Mouse (Mus musculus) kidney, postnatal 14 days (tissue): ENCODE data around the gene Cs.
"Not testable (repeated sequence)": the region's sequence is repeated elsewhere in the genome, so short reads cannot be mapped to it uniquely, and the experiment has no call there.

Experiments used
- DNase-seq: peaks from one replicate; pipeline ENCODE4 v3.0.0; 2022; ENCODE audit warnings: mixed read lengths

Gene Cs

DNA sequence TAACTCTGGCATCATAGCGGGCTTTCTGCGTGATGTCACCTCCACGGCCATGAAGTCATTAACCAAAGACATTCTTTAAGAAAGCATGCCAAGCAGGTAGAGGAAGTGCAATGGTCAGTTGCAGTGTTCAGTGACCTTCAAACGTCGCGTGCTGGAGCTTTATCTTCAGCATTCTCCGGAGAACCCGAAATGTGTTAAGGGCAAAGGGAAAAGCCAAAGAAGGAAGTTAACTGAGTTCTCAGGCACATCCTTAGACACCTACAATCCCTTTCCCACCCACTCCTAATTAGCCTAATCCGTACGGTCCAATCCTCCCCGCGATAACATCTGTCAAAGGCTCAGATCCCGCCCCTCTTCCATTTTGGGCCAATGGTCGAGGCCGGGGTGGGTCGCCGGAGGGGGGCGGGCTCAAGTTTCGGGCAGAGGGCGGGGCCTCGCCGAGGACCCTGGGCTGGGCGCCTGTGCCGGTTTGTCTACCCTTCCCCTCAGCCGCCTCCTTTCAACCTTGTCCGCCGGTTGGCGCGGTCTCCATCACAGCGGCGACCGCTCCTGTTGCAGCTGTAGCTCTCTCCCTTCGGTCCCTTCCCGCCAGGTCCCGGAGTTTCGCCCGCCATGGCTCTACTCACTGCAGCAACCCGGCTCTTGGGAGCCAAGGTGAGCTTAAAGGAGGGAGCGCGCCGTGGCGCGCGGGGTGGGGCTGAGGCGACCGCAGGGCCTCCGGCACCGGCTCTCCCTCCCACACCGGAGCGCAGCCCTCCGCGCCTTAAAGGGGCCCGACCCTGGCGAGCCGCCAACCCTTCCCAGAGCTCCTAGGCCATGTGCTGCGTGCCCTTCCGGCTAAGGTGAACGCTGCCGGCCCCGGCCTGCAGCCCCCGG lies at the start of gene Cs:
Cs (plus strand) TSS at position 429 of the 876 bp plus-strand sequence.
- DNase-seq, result peak; percentile 98

DNA sequence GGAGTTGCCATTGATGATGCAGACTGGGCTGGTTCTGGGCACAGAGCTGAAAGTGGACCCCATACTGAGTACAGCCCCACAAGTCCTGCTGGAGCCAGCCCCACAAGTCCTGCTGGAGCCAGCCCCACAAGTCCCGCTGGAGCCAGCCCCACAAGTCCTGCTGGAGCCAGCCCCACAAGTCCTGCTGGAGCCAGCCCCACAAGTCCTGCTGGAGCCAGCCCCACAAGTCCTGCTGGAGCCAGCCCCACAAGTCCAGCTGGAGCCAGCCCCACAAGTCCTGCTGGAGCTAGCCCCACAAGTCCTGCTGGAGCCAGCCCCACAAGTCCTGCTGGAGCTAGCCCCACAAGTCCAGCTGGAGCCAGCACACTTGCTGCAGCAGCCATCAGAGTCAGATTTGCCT lies 46.9 kb upstream of the Cs start:
- not testable (repeated sequence) for DNase-seq

DNA sequence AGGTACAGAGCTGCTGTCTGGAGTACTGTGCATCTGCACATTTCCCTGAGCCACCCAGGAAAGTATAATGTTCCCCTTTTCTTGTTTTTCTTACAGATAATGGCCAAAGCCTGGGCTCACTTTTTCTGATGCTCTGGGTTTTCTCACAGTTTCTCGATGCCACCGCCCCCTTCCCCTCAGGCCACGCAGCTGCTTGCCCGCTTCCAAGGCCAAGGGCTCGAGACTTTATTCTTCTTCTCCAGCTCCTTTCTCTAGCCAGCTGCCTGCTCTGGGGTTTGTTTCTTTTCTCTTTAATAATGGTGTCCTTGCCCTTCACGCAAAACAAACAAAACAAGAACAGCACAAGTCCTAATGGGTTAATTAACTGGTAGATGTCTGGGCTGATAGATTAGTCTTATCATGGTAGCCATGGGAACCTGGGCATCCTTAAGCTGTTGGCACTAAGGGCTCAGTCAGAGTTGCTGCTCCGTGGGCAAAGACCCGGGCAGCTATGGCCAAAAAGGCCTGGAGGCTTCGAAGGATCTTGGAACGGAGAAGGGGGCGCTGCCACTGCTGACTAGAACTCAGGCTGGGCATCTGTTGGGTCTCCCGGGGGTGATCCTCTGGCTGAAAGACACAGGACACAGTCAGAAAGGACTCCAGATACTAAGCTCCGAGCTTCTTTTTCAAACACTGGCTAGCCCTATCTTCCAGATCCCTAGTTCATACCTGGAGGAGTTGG lies 41.0 kb upstream of the Cs start:
- DNase-seq, result no peak

DNA sequence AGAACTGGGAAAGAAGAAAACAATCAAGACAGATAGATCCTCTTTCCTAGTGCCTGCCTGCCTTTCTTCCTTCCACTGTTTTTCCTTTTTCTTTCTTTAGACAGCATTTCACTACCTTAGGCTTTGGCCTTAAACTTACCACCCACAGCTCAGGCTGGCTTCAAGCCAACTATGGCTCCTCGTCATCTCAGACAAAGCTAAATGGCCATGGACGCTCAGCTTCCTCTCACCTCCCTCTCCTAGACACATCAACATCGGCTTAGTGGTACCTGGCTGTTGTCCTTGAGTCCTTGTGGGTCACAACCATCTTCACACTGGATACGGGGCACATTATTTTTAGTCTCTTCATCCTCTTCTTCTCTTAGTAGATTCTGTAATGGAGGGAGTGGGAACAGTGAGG lies 40.3 kb upstream of the Cs start:
- no peak for DNase-seq

DNA sequence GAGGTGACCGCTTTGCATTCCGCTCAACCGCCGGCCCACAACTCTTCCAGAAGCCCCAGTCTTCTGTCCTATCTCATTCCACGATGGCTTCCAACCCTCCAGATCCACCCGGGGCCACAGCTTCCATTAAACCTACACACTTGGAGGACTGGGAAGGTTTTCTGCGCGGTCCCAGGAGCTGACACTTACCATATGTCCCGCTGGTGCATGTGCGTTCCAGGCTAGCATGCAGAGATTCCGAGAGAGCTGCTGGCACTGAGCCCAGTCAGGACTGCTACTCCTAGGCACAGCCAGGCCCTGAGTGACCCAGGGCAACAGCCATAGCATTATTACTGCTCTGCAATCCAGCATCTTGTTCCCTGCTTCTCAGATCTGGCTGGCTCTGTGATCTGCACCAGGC lies 39.9 kb upstream of the Cs start:
- peak; percentile 24 for DNase-seq

DNA sequence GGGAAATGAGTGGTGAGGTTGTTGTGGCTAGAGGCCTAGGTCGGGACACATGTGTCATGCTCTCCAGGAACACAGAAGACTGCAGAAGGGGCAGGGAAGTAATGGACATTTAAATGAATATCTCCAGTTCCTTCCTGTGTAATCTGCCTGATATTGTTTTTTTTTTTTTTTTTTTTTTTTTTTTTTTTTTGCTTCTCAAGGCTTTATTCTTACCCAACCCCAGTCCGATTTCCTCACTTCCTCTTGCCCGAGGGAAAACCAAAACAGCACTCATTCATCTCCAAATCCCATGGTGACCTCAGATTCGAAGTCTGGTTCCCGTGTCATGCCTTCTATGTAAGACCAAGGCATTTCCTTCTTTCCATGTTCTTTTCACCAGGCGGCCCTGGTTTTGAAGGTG lies 39.3 kb upstream of the Cs start:
- no peak for DNase-seq

DNA sequence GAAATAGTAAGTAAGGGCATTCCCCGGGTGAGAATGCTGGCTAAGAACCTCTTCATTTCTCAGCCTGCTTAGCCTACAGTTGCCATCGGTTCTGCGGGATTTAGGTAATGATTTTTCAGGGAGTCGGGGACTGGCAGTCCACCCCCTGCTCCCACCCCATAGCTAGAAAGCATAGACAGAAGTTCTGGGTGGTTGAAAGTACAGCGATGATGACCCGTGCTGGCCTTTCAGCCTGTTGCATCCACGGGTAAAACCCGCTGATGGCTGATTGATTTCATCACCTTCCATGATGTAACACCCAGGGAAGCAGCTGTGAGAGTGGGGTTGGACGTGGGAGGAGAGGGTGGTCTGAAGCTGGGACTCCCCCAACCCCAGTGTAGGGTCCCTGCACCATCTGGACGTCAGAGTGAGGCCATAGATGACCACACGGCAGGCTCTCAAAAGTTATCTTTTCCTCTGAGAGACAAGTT lies 38.8 kb upstream of the Cs start, which contains the start of gene Il23a:
Il23a (minus strand) TSS at position 51 of the 470 bp plus-strand sequence.
- DNase-seq, result no peak

DNA sequence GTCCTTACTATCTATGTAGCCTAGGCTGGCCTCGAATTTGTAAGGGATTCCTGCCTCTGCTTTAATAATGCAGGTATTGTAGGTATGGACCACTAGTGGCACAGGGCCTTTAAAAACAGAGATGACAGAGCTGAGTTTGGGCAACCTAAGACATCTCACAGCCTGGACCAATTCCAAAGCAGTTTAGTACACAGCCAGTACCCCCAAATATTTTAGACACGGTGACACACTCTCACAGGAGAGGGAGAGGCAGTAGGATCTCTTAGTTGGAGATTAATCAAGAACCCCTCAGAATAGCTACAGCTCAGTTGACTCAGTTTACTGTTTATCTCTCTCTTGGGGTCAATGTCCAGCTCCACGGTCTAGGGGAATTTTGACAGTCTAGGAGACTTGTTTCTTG lies 35.2 kb upstream of the Cs start:
- no peak for DNase-seq

DNA sequence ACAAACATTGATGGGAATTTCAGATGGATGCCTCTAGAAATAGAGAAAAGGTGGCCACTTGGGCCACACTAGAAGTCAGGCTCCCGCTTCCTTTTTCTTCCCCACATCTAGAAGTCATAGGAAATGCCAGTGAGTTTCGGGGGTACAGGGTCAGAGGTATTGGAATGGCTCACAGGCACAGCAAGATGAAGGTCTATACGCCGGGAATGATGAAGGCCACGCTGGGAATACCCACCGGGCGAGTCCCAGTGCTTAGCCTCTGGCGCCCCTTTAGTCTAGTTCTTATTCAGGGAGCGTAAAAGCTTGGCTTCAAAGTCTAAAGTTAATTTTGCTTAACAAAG lies 34.8 kb upstream of the Cs start:
- no peak for DNase-seq

DNA sequence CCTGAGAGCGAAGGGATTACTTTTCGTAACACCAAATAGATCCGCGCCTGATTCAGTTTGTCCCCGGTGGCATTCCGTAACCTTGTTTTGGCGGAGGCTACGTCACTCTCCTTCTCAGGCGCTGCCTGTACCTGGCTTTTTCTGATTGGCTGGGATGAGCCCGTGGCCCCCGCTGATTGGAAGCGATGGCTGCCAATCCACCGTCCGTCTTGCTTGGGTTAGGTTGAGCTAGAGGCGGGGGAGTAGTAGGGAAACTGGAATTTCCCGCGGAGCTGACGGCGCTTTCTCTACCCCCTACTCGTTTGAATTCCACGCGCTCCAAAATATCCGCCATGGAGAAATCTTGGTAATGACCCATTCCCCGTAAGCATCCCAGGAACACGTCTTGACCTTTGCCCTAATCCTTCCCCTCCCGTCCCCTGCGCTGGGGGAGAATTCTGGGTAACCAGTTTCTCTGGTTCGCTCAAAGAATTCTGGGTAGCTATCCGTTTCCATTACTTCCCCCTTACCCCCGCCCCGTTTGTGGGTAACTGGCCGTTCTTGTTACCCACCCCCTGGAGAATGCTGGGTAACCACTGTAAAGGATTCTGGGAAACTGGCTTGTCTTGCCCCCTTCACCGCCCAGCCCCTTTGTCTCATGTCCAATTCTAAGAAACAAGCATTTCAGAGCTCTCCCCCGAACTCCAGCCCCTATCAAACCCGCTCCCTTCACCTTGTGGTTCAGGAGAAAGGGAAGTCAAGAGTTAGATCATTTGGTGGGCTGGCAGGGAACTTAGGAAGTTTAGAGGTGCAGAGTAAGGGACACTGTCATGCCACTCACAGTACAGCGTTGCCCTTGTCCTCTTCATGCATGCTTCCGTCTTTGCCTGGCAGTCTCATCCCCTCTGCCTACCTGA lies 34.2 kb upstream of the Cs start, which contains the start of gene Pan2:
Pan2 (plus strand) TSS at position 210 of the 896 bp plus-strand sequence.
- DNase-seq, result peak; percentile 100

DNA sequence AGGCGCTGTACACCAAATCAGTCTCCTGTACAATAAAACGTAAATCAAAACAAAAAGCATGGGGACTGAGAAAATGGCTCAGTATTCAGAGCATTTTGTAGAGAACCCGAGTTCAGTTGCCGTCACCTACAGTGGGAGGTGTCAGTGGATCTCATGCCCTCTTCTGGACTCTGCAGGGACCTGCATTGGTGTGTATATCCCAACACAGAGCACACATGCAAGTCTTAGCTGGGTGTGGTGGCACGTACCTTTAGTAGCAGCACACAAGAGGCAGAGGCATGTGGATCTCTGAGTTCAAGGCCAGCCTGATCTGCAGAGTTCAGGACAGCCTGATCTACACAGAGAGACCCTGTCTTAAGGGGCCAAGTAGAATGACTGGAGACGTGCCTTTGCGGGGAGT lies 27.9 kb upstream of the Cs start:
- no peak for DNase-seq

DNA sequence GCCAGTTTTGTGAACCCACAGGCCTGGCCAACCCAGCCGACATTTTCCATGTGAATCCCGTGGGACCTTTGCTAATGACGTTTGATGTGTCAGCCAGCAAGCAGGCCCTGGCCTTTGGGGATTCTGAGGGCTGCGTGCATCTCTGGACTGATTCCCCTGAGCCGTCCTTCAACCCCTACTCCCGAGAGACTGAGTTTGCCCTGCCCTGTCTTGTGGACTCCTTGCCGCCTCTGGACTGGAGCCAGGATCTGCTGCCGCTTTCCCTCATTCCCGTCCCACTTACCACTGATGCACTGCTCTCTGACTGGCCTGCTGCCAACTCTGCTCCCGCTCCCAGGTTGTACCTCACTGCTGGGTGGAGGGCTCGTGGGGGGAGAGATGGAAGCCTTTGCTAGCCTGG lies 27.4 kb upstream of the Cs start:
- DNase-seq, result peak; percentile 79

DNA sequence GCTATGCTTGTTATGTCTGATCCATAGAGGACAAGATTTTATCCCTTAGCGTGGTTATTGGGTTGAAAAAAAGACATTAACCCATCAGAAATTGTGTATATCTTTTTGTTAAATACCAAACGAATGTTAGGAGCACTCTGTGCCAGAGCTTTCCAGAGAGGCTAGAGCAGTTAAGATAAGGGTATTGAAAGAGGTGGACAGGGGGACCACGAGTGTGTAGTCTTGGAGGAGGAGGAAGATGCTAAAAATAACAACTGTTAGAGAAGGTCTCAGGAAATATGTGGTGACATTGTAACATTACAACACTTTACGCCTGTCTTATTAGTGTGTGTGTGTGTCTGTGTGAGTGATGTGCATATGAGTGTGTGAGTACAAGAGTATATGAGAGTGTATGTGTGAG lies 26.6 kb upstream of the Cs start:
- DNase-seq, result no peak

DNA sequence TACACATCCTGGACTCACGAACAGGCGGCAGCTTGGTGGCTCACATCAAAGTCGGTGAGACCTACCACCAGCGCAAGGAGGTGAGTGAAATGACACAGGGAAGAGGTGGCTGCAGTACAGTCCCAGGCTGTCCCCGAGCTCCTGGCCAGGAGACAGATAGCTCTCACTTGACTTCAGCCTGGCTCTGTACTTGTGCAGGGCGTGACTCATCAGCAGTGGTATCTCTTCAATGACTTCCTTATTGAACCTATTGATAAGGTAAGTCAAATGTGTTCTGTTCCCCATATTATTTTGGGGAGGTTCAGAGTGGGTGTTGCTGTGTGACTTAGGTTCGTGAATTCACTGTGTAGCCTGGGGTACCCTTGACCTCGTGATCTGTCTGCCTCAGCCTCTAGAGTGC lies 22.0 kb upstream of the Cs start:
- DNase-seq, result no peak

DNA sequence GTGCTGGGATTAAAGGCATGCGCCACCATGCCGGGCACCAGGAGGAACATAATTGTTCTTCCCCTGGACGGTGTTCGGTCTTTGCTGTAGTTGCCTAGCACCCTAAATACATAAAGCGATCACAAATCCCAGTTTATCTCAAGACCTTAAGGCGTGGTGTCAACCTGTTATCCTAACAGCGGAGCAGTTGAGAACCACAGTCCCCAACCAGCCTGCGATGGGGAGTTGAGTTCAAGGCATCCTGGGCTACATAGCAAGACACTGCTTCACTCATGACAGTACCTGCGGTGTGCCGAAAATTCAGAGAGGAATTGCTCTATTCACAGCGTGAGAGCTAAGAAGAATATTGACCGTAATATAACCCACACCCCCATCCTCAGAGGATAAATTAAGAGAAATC lies 15.9 kb upstream of the Cs start:
- no peak for DNase-seq

DNA sequence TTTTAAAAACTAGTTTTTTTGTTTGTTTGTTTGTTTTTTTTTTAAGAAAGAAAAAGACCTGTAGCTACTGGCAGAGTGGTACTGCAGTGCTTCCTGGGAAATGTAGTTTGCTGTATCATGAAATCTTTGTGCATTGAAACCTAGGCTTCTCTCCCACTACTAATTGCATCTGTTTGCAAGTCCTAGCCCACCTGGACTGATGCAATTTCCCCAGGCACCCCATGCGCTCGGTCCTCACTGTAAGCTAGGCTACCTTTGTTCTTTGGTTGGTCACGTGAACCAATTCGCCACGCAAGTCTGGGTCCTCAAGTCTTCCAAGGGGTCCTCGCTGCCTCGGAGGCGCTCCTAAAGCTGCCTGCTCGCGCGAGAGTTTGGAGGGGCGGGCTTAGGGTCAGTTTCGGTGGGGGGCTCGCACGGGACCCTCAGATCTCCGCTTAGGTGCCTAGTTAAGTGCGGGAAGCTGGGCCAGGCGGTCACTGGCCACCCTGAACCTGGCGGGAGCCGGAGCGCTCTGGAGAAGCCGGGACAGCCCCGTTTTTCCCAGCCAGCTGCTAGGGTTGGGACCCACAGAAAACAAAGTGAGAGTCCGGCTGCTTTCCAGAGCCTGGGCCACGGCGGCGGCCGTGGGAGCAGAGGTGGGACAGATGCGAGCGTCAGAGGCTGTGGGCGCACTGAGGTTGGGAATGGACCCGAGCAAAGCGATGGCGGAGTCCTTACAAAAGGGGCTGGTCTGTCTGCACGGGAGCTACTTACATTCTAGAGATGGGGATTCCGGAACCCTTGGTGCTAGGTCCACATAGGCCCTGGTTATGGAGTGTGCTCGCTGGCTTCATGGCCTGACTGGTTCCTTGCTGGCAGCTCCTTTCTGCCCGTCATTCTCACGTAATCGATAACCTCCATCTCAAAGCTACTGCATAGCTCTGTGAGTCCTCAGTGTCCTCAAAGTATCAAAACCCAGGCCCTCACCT lies 15.1 kb upstream of the Cs start, which contains the start of gene Cnpy2:
Cnpy2 (plus strand) TSS at position 319 of the 968 bp plus-strand sequence.
- DNase-seq, result peak; percentile 90

DNA sequence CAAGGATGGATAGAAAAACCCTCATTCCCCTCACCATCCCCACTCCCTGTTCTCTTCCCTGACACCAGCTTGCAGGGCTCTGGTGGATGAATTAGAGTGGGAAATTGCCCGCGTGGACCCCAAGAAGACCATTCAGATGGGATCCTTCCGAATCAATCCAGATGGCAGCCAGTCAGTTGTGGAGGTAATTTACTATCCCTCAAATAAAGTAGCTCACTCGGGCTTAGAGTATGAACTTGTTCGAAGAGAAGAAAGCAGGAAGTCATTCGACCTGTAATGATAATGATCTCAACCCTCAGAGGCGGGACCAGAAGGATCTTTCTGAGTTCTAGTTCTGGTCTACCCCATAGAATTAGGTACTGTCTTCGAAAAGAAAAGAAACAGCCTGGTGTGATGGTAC lies 14.0 kb upstream of the Cs start:
- no peak for DNase-seq

DNA sequence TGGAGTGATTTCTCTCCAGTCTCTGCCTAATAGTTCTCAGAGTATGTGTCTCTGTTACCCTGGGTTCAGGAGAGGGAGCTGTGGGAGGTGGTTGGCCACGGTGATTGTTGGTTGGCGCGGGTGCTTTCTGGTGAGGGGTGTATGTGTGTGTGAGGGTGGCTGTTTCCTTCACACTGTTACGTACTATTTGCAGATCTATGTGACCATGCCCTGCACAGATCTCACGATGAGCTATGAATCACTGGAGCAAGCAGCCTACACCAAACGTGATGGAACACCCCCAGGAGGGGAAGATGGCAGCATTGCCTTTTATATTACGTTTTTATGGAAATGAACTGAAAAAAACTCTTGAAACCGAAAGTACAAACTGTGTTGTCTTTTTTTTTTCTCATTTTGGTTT lies 10.7 kb upstream of the Cs start:
- DNase-seq, result no peak

DNA sequence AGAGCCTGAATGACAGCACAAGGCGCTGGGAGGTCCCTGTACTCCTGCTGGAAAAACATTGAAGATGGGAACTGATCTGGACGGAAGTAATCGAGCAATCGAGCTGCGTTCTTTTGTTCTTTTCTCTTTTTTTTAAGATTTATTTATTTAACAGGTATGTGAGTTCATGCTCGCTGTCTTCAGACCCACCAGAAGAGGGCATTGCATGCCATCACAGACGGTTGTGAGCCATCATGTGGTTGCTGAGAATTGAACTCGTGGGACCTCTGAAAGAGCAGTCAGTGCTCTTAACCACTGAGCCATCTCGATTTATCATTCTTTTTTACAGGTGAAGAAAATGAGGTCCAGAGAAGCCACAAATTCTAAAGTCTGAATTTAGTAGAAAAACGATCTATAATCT lies 9.9 kb upstream of the Cs start:
- DNase-seq, result no peak

DNA sequence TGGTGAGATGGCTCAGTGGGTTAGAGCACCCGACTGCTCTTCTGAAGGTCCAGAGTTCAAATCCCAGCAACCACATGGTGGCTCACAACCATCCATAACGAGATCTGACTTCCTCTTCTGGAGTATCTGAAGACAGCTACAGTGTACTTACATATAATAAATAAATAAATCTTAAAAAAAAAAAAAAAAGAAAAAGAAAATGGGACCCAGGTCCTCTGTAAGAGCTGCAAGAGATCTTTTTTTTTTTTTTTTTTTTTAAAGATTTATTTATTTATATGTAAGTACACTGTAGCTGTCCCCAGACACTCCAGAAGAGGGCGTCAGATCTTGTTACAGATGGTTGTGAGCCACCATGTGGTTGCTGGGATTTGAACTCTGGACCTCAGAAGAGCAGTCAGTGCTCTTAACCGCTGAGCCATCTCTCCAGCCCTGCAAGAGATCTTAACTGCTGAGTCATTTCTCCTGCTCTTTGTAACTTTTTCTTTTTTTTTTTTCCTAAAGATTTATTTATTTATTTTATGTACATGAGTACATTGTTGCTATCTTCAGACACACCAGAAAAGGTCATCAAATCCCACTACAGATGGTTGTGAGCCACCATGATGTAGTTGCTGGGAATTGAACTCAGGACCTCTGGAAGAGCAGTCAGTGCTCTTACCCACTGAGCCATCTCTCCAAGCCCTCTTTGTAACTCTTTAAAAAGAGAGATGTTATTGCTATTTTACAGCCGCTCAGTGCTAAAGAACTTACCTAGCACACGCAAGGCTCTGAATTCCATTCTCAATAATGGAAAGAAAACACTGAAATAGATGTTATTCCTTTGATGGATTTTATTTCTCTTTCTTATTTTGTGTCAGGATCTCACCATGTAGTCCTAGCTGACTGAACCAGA lies 4.9 kb upstream of the Cs start:
- not testable (repeated sequence) for DNase-seq

DNA sequence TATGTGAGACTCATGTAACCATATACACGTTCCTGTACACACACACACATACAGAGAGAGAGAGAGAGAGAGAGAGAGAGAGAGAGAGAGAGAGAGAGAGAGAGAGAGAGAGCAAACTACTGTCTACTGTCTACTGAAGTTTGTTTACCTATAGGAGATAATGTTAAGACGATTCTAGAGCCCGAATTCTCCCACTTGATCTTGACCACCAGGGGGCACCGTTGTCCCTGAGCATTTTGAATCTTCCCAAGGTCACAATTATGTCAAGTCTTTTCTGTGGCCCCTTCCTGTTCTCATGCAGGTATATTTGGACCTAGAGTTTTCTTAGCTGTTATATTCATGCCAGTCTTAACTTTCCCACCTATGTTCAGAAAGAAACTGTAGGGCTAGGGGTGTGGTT lies 2.0 kb upstream of the Cs start:
- DNase-seq, result peak; percentile 85
